Mouse (Mus musculus): Measurements from ENCODE around the gene Rasgef1b. TPM values are rescaled to one million over a fixed set of nuclear protein-coding genes. Genes with fewer than 3 reads are reported as not detected.
A peak's percentile ranks its signal among the peaks of the same experiment; 100 is the strongest.

The Rasgef1b gene
- polyA plus RNA-seq, 1 experiment from 2014 or later: 83.7 TPM

- WGBS: under 1% methylated on average over 7 of the region's 7 CpGs
- no peaks in the 10 kb centered on the region for H3K36me3 ChIP-seq (ENCODE audit: control insufficient read depth, insufficient read depth, low read length)
- no peaks in the 10 kb centered on the region for H3K27me3 ChIP-seq (ENCODE audit: control insufficient read depth, insufficient read depth, low read length)
- no peaks in the 10 kb centered on the region for H3K9me3 ChIP-seq (ENCODE audit: control insufficient read depth, low read length)
- H3K4me3 ChIP-seq (ENCODE audit: low read depth, low read length): no peak overlapping the region; the same call in 1 of the 2 replicates
- peak; percentile 48 for ATAC-seq (ENCODE audit: low read depth)
- peak overlapping the region; percentile 31 for H3K4me2 ChIP-seq (ENCODE audit: low read depth, low read length)
- H3K4me1 ChIP-seq (ENCODE audit: control insufficient read depth, insufficient read depth, low read length): peaks cover 30% of the 10 kb centered on the region
- peak overlapping the region; percentile 28; the same call in 1 of the 2 replicates for H3K9ac ChIP-seq (replicated peaks; ENCODE audit: low read depth, low read length)
- peak overlapping the region; percentile 57; the same call in 1 of the 2 replicates for H3K27ac ChIP-seq (ENCODE audit: low read depth, low read length)
These were observed 480.4 kb downstream of the Rasgef1b start for GRCm38 (mm10) chr5:99248501-99248900.

- Histone ChIP-seq H3K9me3 (ENCODE audit: control insufficient read depth, low read length) (no peaks in the 10 kb centered on the region), H3K27ac (ENCODE audit: low read depth, low read length) (no peak overlapping the region), H3K27me3 (ENCODE audit: control insufficient read depth, insufficient read depth, low read length) (no peaks in the 10 kb centered on the region), H3K9ac (replicated peaks; ENCODE audit: low read depth, low read length) (no peak overlapping the region), H3K4me2 (ENCODE audit: low read depth, low read length) (peak overlapping the region; percentile 14; the same call in 1 of the 2 replicates), H3K4me1 (ENCODE audit: control insufficient read depth, insufficient read depth, low read length) (peaks cover 30% of the 10 kb centered on the region), H3K4me3 (ENCODE audit: low read depth, low read length) (no peak overlapping the region), H3K36me3 (ENCODE audit: control insufficient read depth, insufficient read depth, low read length) (no peaks in the 10 kb centered on the region)
- WGBS: 80% methylated on average over 6 of the region's 6 CpGs
- ATAC-seq (ENCODE audit: low read depth): no peak
These were observed 480.9 kb downstream of the Rasgef1b start for GRCm38 (mm10) chr5:99247915-99248314.

- no peak overlapping the region for H3K27ac ChIP-seq (ENCODE audit: low read depth, low read length)
- no peak for ATAC-seq (ENCODE audit: low read depth)
- no peaks in the 10 kb centered on the region for H3K27me3 ChIP-seq (ENCODE audit: control insufficient read depth, insufficient read depth, low read length)
- H3K4me3 ChIP-seq (ENCODE audit: low read depth, low read length): no peak overlapping the region
- peak overlapping the region; percentile 16; the same call in 1 of the 2 replicates for H3K4me2 ChIP-seq (ENCODE audit: low read depth, low read length)
- H3K9me3 ChIP-seq (ENCODE audit: control insufficient read depth, low read length): no peaks in the 10 kb centered on the region
- peaks cover 30% of the 10 kb centered on the region for H3K4me1 ChIP-seq (ENCODE audit: control insufficient read depth, insufficient read depth, low read length)
- H3K9ac ChIP-seq (replicated peaks; ENCODE audit: low read depth, low read length): no peak overlapping the region; the same call in 1 of the 2 replicates
- WGBS: 62% methylated on average over 7 of the region's 7 CpGs
- H3K36me3 ChIP-seq (ENCODE audit: control insufficient read depth, insufficient read depth, low read length): no peaks in the 10 kb centered on the region
These were observed 481.4 kb downstream of the Rasgef1b start for GRCm38 (mm10) chr5:99247441-99247840.

GRCm38 (mm10) chr5:99246972-99247371 lies 481.9 kb downstream of the Rasgef1b start:
- no peak overlapping the region for H3K27ac ChIP-seq (ENCODE audit: low read depth, low read length)
- peaks cover under 1% of the 10 kb centered on the region; the same call in 1 of the 2 replicates for H3K36me3 ChIP-seq (ENCODE audit: control insufficient read depth, insufficient read depth, low read length)
- WGBS: 16% methylated on average over 6 of the region's 6 CpGs
- H3K9me3 ChIP-seq (ENCODE audit: control insufficient read depth, low read length): no peaks in the 10 kb centered on the region
- H3K4me1 ChIP-seq (ENCODE audit: control insufficient read depth, insufficient read depth, low read length): peaks cover 30% of the 10 kb centered on the region
- ATAC-seq (ENCODE audit: low read depth): no peak
- peak overlapping the region; percentile 16; the same call in 1 of the 2 replicates for H3K4me2 ChIP-seq (ENCODE audit: low read depth, low read length)
- no peak overlapping the region for H3K4me3 ChIP-seq (ENCODE audit: low read depth, low read length)
- no peaks in the 10 kb centered on the region for H3K27me3 ChIP-seq (ENCODE audit: control insufficient read depth, insufficient read depth, low read length)
- H3K9ac ChIP-seq (replicated peaks; ENCODE audit: low read depth, low read length): no peak overlapping the region; the same call in 1 of the 2 replicates

GRCm38 (mm10) chr5:99241988-99242740 lies 486.7 kb downstream of the Rasgef1b start:
- WGBS: 72% methylated on average over 11 of the region's 11 CpGs

GRCm38 (mm10) chr5:99240501-99240900 lies 488.4 kb downstream of the Rasgef1b start:
- Histone ChIP-seq H3K4me1 (ENCODE audit: control insufficient read depth, insufficient read depth, low read length) (no peaks in the 10 kb centered on the region), H3K36me3 (ENCODE audit: control insufficient read depth, insufficient read depth, low read length) (peaks cover 25% of the 10 kb centered on the region), H3K4me3 (ENCODE audit: low read depth, low read length) (no peak overlapping the region), H3K27me3 (ENCODE audit: control insufficient read depth, insufficient read depth, low read length) (no peaks in the 10 kb centered on the region), H3K9ac (replicated peaks; ENCODE audit: low read depth, low read length) (no peak overlapping the region), H3K27ac (ENCODE audit: low read depth, low read length) (no peak overlapping the region), H3K4me2 (ENCODE audit: low read depth, low read length) (no peak overlapping the region), H3K9me3 (ENCODE audit: control insufficient read depth, low read length) (no peaks in the 10 kb centered on the region)
- 95% methylated on average over 6 of the region's 6 CpGs for WGBS
- no peak for ATAC-seq (ENCODE audit: low read depth)

More at GRCm38 (mm10) chr5:99241988-99242740, 486.7 kb downstream of the Rasgef1b start:
- no peak for ATAC-seq (ENCODE audit: low read depth)
- Histone ChIP-seq H3K4me1 (ENCODE audit: control insufficient read depth, insufficient read depth, low read length) (peaks cover 10% of the 10 kb centered on the region; the same call in 1 of the 2 replicates), H3K27me3 (ENCODE audit: control insufficient read depth, insufficient read depth, low read length) (no peaks in the 10 kb centered on the region), H3K4me2 (ENCODE audit: low read depth, low read length) (no peak overlapping the region), H3K4me3 (ENCODE audit: low read depth, low read length) (no peak overlapping the region), H3K36me3 (ENCODE audit: control insufficient read depth, insufficient read depth, low read length) (peaks cover 25% of the 10 kb centered on the region), H3K9me3 (ENCODE audit: control insufficient read depth, low read length) (no peaks in the 10 kb centered on the region), H3K9ac (replicated peaks; ENCODE audit: low read depth, low read length) (no peak overlapping the region), H3K27ac (ENCODE audit: low read depth, low read length) (no peak overlapping the region)

- H3K4me1 ChIP-seq (ENCODE audit: control insufficient read depth, insufficient read depth, low read length): no peaks in the 10 kb centered on the region
- no peak overlapping the region for H3K4me2 ChIP-seq (ENCODE audit: low read depth, low read length)
- no peak overlapping the region for H3K9ac ChIP-seq (replicated peaks; ENCODE audit: low read depth, low read length)
- no peak for ATAC-seq (ENCODE audit: low read depth)
- H3K27me3 ChIP-seq (ENCODE audit: control insufficient read depth, insufficient read depth, low read length): no peaks in the 10 kb centered on the region
- H3K4me3 ChIP-seq (ENCODE audit: low read depth, low read length): no peak overlapping the region
- H3K9me3 ChIP-seq (ENCODE audit: control insufficient read depth, low read length): no peaks in the 10 kb centered on the region
- no peak overlapping the region for H3K27ac ChIP-seq (ENCODE audit: low read depth, low read length)
- H3K36me3 ChIP-seq (ENCODE audit: control insufficient read depth, insufficient read depth, low read length): peaks cover 25% of the 10 kb centered on the region
- 93% methylated on average over 9 of the region's 9 CpGs for WGBS
These were observed 489.2 kb downstream of the Rasgef1b start for GRCm38 (mm10) chr5:99239677-99240076.

- Histone ChIP-seq H3K4me2 (ENCODE audit: low read depth, low read length) (no peak overlapping the region), H3K4me1 (ENCODE audit: control insufficient read depth, insufficient read depth, low read length) (no peaks in the 10 kb centered on the region), H3K4me3 (ENCODE audit: low read depth, low read length) (no peak overlapping the region), H3K9ac (replicated peaks; ENCODE audit: low read depth, low read length) (no peak overlapping the region), H3K9me3 (ENCODE audit: control insufficient read depth, low read length) (no peaks in the 10 kb centered on the region), H3K27ac (ENCODE audit: low read depth, low read length) (no peak overlapping the region), H3K27me3 (ENCODE audit: control insufficient read depth, insufficient read depth, low read length) (no peaks in the 10 kb centered on the region), H3K36me3 (ENCODE audit: control insufficient read depth, insufficient read depth, low read length) (peaks cover 33% of the 10 kb centered on the region)
- no peak for ATAC-seq (ENCODE audit: low read depth)
- 77% methylated on average over 4 of the region's 4 CpGs for WGBS
These were observed 490.7 kb downstream of the Rasgef1b start for GRCm38 (mm10) chr5:99238150-99238549.

Measured in neural tube, embryonic 14.5 days (tissue).